Mouse (Mus musculus): ENCODE measurements around the gene Hnf1a.

DNA sequence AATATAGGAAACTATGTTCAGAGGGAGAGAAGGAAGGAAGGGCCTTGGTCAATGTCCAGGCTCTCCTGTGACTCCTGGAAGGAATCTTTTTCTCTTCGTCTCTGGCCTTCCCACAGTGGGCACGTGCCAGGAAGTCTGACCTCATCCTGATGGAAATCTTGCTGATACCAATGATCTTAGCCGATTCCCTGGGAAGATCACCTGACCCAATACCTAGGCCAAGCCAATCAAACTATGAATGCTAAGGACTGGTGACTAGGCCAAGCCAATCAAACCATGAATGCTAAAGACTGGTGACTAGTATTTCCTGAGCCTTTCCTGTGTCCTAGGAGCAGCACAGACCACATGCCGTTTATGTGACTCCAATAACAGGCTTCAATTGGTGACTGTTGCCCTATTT is 57.2 kb downstream of the Hnf1a start:
- TF ChIP-seq CTCF (IDR thresholded peaks at IDR 0.05; ENCODE audit: low read depth) (no peak), EP300 (optimal IDR thresholded peaks at IDR 0.05) (no peak)

All from stomach, postnatal 0 days (tissue).